ENCODE assay signal across 24 mouse cellular contexts in the genomic region with DNA sequence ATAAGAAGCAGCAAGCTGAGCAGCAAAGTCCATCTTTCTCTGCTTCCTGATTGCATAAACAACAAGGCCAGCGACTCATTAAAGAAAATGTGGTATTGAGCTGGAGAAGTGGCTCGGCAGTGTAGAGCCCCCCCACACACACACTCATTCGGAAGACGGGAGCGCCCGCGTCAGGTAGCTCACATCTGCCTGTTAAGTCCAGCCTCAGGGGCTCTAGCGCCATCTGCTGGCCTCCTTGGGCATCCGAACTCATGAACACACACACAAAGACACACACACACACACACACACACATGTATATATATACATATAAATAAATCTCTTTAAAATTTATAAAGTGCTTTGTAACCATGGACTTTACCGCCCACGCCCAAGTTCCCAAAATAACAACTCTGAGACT.
"Had no signal": no experiment of that assay in that cellular context is flagged by ENCODE, and none has a peak within 500 bp of the region (broad histone marks: within the 10 kb centered on the region; RNA-seq: fewer than 3 reads in every experiment).

No protein-coding gene starts in this region.

- H3K36me3 ChIP-seq: kidney, embryonic 15.5 days; limb, embryonic 12.5 days; limb, embryonic 15.5 days; midbrain, embryonic 12.5 days; midbrain, embryonic 15.5 days; neural tube, embryonic 12.5 days; neural tube, embryonic 15.5 days; stomach, embryonic 15.5 days had no signal

- ATAC-seq: liver, postnatal 0 days; midbrain, embryonic 15.5 days had no signal

- H3K4me2 ChIP-seq: kidney, embryonic 15.5 days; limb, embryonic 12.5 days; limb, embryonic 15.5 days; liver, embryonic 11.5 days; midbrain, embryonic 12.5 days; midbrain, embryonic 15.5 days; neural tube, embryonic 12.5 days; neural tube, embryonic 15.5 days; stomach, embryonic 15.5 days had no signal

- H3K9ac ChIP-seq: kidney, embryonic 15.5 days; limb, embryonic 12.5 days; limb, embryonic 15.5 days; liver, embryonic 14.5 days; liver, postnatal 0 days; midbrain, embryonic 12.5 days; midbrain, embryonic 15.5 days; neural tube, embryonic 12.5 days; neural tube, embryonic 15.5 days; stomach, embryonic 15.5 days had no signal

- DNase-seq: kidney, adult 11 months; kidney, adult 8-10 months; kidney, postnatal 10 days; kidney, postnatal 36 days; left cerebral cortex, postnatal 4 days; liver, postnatal 0 days; lung, postnatal 14 days; lung, postnatal 4 days; right cerebral cortex, adult 18-20 months; right cerebral cortex, postnatal 14 days; right cerebral cortex, postnatal 4 days; thymus, adult 2 months; thymus, postnatal 14 days; thymus, postnatal 4 days had no signal

- H3K4me1 ChIP-seq: midbrain, embryonic 12.5 days; midbrain, embryonic 15.5 days had no signal

- H3K9me3 ChIP-seq: limb, embryonic 15.5 days; midbrain, embryonic 12.5 days; midbrain, embryonic 15.5 days; neural tube, embryonic 15.5 days; stomach, embryonic 15.5 days had no signal

- H3K4me3 ChIP-seq: kidney, embryonic 15.5 days; limb, embryonic 12.5 days; limb, embryonic 15.5 days; midbrain, embryonic 12.5 days; midbrain, embryonic 15.5 days; neural tube, embryonic 12.5 days; neural tube, embryonic 15.5 days; stomach, embryonic 15.5 days had no signal

- H3K27me3 ChIP-seq: limb, embryonic 15.5 days; midbrain, embryonic 12.5 days; midbrain, embryonic 15.5 days; neural tube, embryonic 12.5 days; neural tube, embryonic 15.5 days; stomach, embryonic 15.5 days had no signal

- H3K27ac ChIP-seq: kidney, embryonic 15.5 days; limb, embryonic 12.5 days; limb, embryonic 15.5 days; liver, embryonic 14.5 days; midbrain, embryonic 12.5 days; midbrain, embryonic 15.5 days; neural tube, embryonic 12.5 days; neural tube, embryonic 15.5 days; stomach, embryonic 15.5 days had no signal
